Mouse (Mus musculus): ENCODE data around the gene Amh.
A peak's percentile ranks its signal among the peaks of the same experiment; 100 is the strongest.
"Not testable (repeated sequence)": the region's sequence is repeated elsewhere in the genome, so short reads cannot be mapped to it uniquely, and the experiment has no call there.

Gene Amh

GRCm38 (mm10) chr10:80828587-80828986 lies 23.5 kb downstream of the Amh start:
- DNase-seq (ENCODE audit: low spot score): not testable (repeated sequence)

- DNase-seq (ENCODE audit: low spot score): no peak
Measured at GRCm38 (mm10) chr10:80829359-80830278, 24.6 kb downstream of the Amh start.

- DNase-seq (ENCODE audit: low spot score): peak; percentile 79
Measured at GRCm38 (mm10) chr10:80831136-80831535, 26.1 kb downstream of the Amh start.

GRCm38 (mm10) chr10:80832818-80833217 lies 27.8 kb downstream of the Amh start:
- DNase-seq (ENCODE audit: low spot score): peak; percentile 55

GRCm38 (mm10) chr10:80835617-80836016 lies 30.6 kb downstream of the Amh start:
- no peak for DNase-seq (ENCODE audit: low spot score)

GRCm38 (mm10) chr10:80836949-80837379 lies 31.9 kb downstream of the Amh start:
- DNase-seq (ENCODE audit: low spot score): no peak

GRCm38 (mm10) chr10:80837827-80838226 lies 32.8 kb downstream of the Amh start:
- peak; percentile 78 for DNase-seq (ENCODE audit: low spot score)

GRCm38 (mm10) chr10:80838346-80838912 lies 33.4 kb downstream of the Amh start:
- DNase-seq (ENCODE audit: low spot score): no peak

GRCm38 (mm10) chr10:80839848-80840247 lies 34.8 kb downstream of the Amh start:
- no peak for DNase-seq (ENCODE audit: low spot score)

- DNase-seq (ENCODE audit: low spot score): peak; percentile 53
Measured at GRCm38 (mm10) chr10:80841685-80842084, 36.6 kb downstream of the Amh start.

- DNase-seq (ENCODE audit: low spot score): no peak
Measured at GRCm38 (mm10) chr10:80842334-80842733, 37.3 kb downstream of the Amh start.

- no peak for DNase-seq (ENCODE audit: low spot score)
Measured at GRCm38 (mm10) chr10:80843087-80843930, 38.3 kb downstream of the Amh start.

GRCm38 (mm10) chr10:80843931-80844547 lies 39.0 kb downstream of the Amh start, which contains the start of gene Lingo3:
Gene Lingo3 (minus strand): TSS chr10:80844039.
- DNase-seq (ENCODE audit: low spot score): peak; percentile 61

- DNase-seq (ENCODE audit: low spot score): no peak
Measured at GRCm38 (mm10) chr10:80845055-80845693, 40.1 kb downstream of the Amh start.

- no peak for DNase-seq (ENCODE audit: low spot score)
Measured at GRCm38 (mm10) chr10:80845732-80846131, 40.7 kb downstream of the Amh start.

- peak; percentile 55 for DNase-seq (ENCODE audit: low spot score)
Measured at GRCm38 (mm10) chr10:80848571-80848970, 43.5 kb downstream of the Amh start.

- peak; percentile 97 for DNase-seq (ENCODE audit: low spot score)
Measured at GRCm38 (mm10) chr10:80854913-80855748, 50.1 kb downstream of the Amh start, which contains the start of the genes Lsm7 and Sppl2b. Gene Lsm7 (minus strand): TSS chr10:80855209. Gene Sppl2b (plus strand): TSS chr10:80855275.

GRCm38 (mm10) chr10:80855749-80856073 lies 50.7 kb downstream of the Amh start:
- DNase-seq (ENCODE audit: low spot score): no peak

- no peak for DNase-seq (ENCODE audit: low spot score)
Measured at GRCm38 (mm10) chr10:80856267-80856666, 51.2 kb downstream of the Amh start.

- no peak for DNase-seq (ENCODE audit: low spot score)
Measured at GRCm38 (mm10) chr10:80856908-80857307, 51.9 kb downstream of the Amh start.

Data from retina, embryonic 14.5 days (tissue).